Mouse (Mus musculus): ENCODE results near the gene Frk.

DNA sequence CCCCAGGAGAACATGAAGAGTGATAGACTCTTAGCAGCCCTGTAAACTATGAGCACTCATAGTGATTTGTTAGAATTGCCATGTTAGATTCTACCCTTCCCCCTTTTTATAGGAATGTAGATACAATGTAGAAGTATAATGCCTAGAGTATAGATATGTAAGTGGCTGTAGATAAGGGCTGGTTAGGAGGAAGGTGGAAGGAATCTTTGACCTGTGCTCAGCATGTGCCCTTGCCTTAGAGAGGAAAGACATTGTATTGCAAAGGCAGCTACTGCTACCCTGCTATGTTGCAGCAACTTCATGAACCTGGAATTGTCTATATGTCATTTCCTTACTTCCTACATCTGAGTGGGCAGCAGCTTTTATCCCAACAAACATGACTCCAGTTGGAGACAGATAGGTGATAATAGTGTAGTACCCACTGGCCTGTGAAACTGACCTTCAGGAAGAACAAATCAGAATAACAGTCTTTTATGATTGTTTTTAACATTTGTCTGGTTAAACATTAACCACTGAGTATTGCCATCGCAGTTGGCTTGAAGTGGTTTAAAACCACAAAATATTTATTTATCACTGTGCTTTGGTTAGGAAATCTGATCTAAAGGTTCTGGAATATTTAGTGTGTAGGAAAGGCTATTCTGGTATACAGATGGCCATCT is 80.4 kb downstream of the Frk start:
- no peak for TF ChIP-seq CTCF (IDR thresholded peaks at IDR 0.05)
- no peak for TF ChIP-seq EP300 (IDR thresholded peaks at IDR 0.05)
